Mouse (Mus musculus) liver, postnatal 0 days (tissue): ENCODE measurements around the gene Npm1.

Experiments used
- CTCF ChIP-seq: sonication (generic); IDR thresholded peaks from 2 replicates; pipeline ENCODE4 v1.5.1; 2016; ENCODE audit warnings: antibody characterized with exemption, low read depth
- EP300 ChIP-seq: IDR thresholded peaks from 2 replicates; pipeline ENCODE4 v1.6.1; 2016; ENCODE audit warnings: antibody characterized with exemption, low read depth, mild to moderate bottlenecking

DNA sequence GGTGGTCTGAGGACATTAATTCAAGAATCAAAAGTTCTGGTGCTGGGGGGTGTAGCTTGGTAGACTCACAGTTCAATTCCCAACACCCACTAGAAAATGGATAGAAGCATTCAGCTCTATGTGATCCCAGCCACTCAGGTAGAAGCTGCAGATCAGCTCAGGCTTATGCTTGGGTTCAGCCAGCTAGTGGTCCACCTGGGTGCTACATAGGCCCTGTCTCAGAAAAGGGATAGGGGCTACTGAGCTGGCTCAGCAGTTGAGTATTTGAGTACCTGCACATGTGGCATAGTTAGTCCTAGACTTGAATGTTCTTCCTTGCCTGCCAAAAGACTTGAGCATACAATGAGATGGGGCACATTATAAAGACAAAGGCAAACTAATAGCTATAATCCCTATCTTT lies 13.6 kb downstream of the Npm1 start:
- TF ChIP-seq CTCF, result no peak
- TF ChIP-seq EP300, result no peak
